In genomic region chr6:8374712-8375111, GRCm38 (mm10) we compare ENCODE assay signal across 26 mouse cellular contexts.
DNase-seq lines count a peak whose midpoint lies in the region; ATAC-seq lines count a peak whose summit lies in the region.
"Had no signal": no experiment of that assay in that cellular context is flagged by ENCODE, and none has a peak within 500 bp of the region (broad histone marks: within the 10 kb centered on the region; RNA-seq: fewer than 3 reads in every experiment).

No protein-coding gene starts in this region.

- no peaks in the 10 kb centered on the region for H3K27me3 ChIP-seq in forebrain, embryonic 15.5 days
- no peaks in the 10 kb centered on the region for H3K27me3 ChIP-seq in forebrain, embryonic 11.5 days (ENCODE audit: control insufficient read depth, insufficient read depth, low read length)
- H3K27me3 ChIP-seq in midbrain, embryonic 11.5 days (ENCODE audit: control insufficient read depth, insufficient read depth, low read length) = no peaks in the 10 kb centered on the region
- no peaks in the 10 kb centered on the region for H3K27me3 ChIP-seq in midbrain, embryonic 10.5 days (ENCODE audit: low read depth, poor library complexity, severe bottlenecking)
- H3K27me3 ChIP-seq in intestine, embryonic 15.5 days (replicated peaks) = no peaks in the 10 kb centered on the region
- H3K27me3 ChIP-seq: limb, embryonic 13.5 days had no signal

- no peak overlapping the region for H3K4me3 ChIP-seq in forebrain, embryonic 15.5 days
- H3K4me3 ChIP-seq in forebrain, embryonic 11.5 days (ENCODE audit: low read depth, low read length) = no peak overlapping the region
- no peak overlapping the region for H3K4me3 ChIP-seq in midbrain, embryonic 11.5 days (ENCODE audit: low read depth, low read length)
- H3K4me3 ChIP-seq in midbrain, embryonic 10.5 days = no peak overlapping the region
- no peak overlapping the region for H3K4me3 ChIP-seq in intestine, embryonic 15.5 days (replicated peaks)
- H3K4me3 ChIP-seq: erythroblast, embryonic 14.5 days; heart, embryonic 10.5 days; limb, embryonic 13.5 days had no signal

- no peak overlapping the region for H3K9ac ChIP-seq in forebrain, embryonic 15.5 days (replicated peaks)
- H3K9ac ChIP-seq in forebrain, embryonic 11.5 days (ENCODE audit: low read length) = no peak overlapping the region
- no peak overlapping the region for H3K9ac ChIP-seq in midbrain, embryonic 11.5 days (ENCODE audit: low read length)
- no peak overlapping the region for H3K9ac ChIP-seq in intestine, embryonic 15.5 days
- H3K9ac ChIP-seq: limb, embryonic 13.5 days; liver, postnatal 0 days had no signal

- H3K27ac ChIP-seq in forebrain, embryonic 15.5 days (replicated peaks) = no peak overlapping the region
- H3K27ac ChIP-seq in forebrain, embryonic 11.5 days (ENCODE audit: low read depth, low read length) = no peak overlapping the region
- H3K27ac ChIP-seq in midbrain, embryonic 11.5 days (ENCODE audit: low read depth, low read length) = no peak overlapping the region
- H3K27ac ChIP-seq in midbrain, embryonic 10.5 days (replicated peaks) = no peak overlapping the region
- H3K27ac ChIP-seq in intestine, embryonic 15.5 days = no peak overlapping the region
- H3K27ac ChIP-seq: heart, embryonic 10.5 days; kidney, postnatal 0 days; limb, embryonic 13.5 days had no signal

- 0 out of 2 replicates have a peak, but pooled peaks cover 2% of the 10 kb centered on the region for H3K36me3 ChIP-seq in forebrain, embryonic 15.5 days
- no peaks in the 10 kb centered on the region for H3K36me3 ChIP-seq in forebrain, embryonic 11.5 days (ENCODE audit: control insufficient read depth, insufficient read depth, low read length)
- H3K36me3 ChIP-seq in midbrain, embryonic 11.5 days (ENCODE audit: control insufficient read depth, insufficient read depth, low read length) = no peaks in the 10 kb centered on the region
- H3K36me3 ChIP-seq in midbrain, embryonic 10.5 days = no peaks in the 10 kb centered on the region; the same call in 1 of the 2 replicates
- H3K36me3 ChIP-seq in intestine, embryonic 15.5 days = no peaks in the 10 kb centered on the region
- H3K36me3 ChIP-seq: limb, embryonic 13.5 days had no signal

- H3K4me2 ChIP-seq in forebrain, embryonic 15.5 days (replicated peaks) = no peak overlapping the region
- H3K4me2 ChIP-seq in forebrain, embryonic 11.5 days (ENCODE audit: low read depth, low read length, severe bottlenecking) = no peak overlapping the region
- H3K4me2 ChIP-seq in midbrain, embryonic 11.5 days = no peak overlapping the region
- H3K4me2 ChIP-seq in intestine, embryonic 15.5 days (replicated peaks) = no peak overlapping the region
- H3K4me2 ChIP-seq: limb, embryonic 13.5 days; liver, embryonic 11.5 days had no signal

- H3K9me3 ChIP-seq in forebrain, embryonic 15.5 days = no peaks in the 10 kb centered on the region
- no peaks in the 10 kb centered on the region for H3K9me3 ChIP-seq in forebrain, embryonic 11.5 days (ENCODE audit: control insufficient read depth, low read length)
- H3K9me3 ChIP-seq in midbrain, embryonic 11.5 days (ENCODE audit: control insufficient read depth, low read length) = no peaks in the 10 kb centered on the region
- H3K9me3 ChIP-seq in midbrain, embryonic 10.5 days (replicated peaks) = no peaks in the 10 kb centered on the region
- no peaks in the 10 kb centered on the region for H3K9me3 ChIP-seq in intestine, embryonic 15.5 days
- H3K9me3 ChIP-seq: heart, embryonic 10.5 days; limb, embryonic 13.5 days had no signal

- peaks cover 4% of the 10 kb centered on the region; the same call in 1 of the 2 replicates for H3K4me1 ChIP-seq in forebrain, embryonic 15.5 days
- peaks cover 3% of the 10 kb centered on the region; the same call in 1 of the 2 replicates for H3K4me1 ChIP-seq in forebrain, embryonic 11.5 days (replicated peaks; ENCODE audit: control insufficient read depth, insufficient read depth, low read length)
- H3K4me1 ChIP-seq in midbrain, embryonic 11.5 days (ENCODE audit: control insufficient read depth, insufficient read depth, low read length) = no peaks in the 10 kb centered on the region
- H3K4me1 ChIP-seq in midbrain, embryonic 10.5 days = peaks cover 5% of the 10 kb centered on the region
- H3K4me1 ChIP-seq in intestine, embryonic 15.5 days (replicated peaks) = 0 out of 2 replicates have a peak, but pooled peaks cover 2% of the 10 kb centered on the region
- H3K4me1 ChIP-seq: limb, embryonic 13.5 days had no signal

- no peak for DNase-seq in forebrain, embryonic 11.5 days (ENCODE audit: low spot score)
- no peak for DNase-seq in midbrain, embryonic 11.5 days (ENCODE audit: low spot score, missing footprints)
- no peak for DNase-seq in midbrain, embryonic 10.5 days (ENCODE audit: low spot score)
- peak; percentile 43 for DNase-seq in R1 (ENCODE audit: low read depth, low spot score)
- no peak for DNase-seq in spleen, adult 18-20 months
- DNase-seq in cerebellum, adult 11-12 months = no peak
- DNase-seq: cerebellum, adult 2 months; cerebellum, postnatal 14 days; gastrocnemius, postnatal 25 days; heart, adult 11 months; heart, postnatal 4 days; kidney, adult 8-10 months; kidney, postnatal 4 days; liver, postnatal 0 days; lung, postnatal 36 days; right cerebral cortex, postnatal 4 days; thymus, adult 2 months; thymus, postnatal 36 days had no signal

- WGBS in forebrain, embryonic 15.5 days = 82% methylated on average over 4 of the region's 4 CpGs
- WGBS in forebrain, embryonic 11.5 days = 70% methylated on average over 4 of the region's 4 CpGs
- WGBS in midbrain, embryonic 11.5 days = 84% methylated on average over 4 of the region's 4 CpGs
- WGBS in midbrain, embryonic 10.5 days = 84% methylated on average over 4 of the region's 4 CpGs
- 89% methylated on average over 4 of the region's 4 CpGs for WGBS in intestine, embryonic 15.5 days

- ATAC-seq in forebrain, embryonic 15.5 days (replicated peaks) = 0 out of 2 replicates have a peak, but pooled peaks have one; percentile 19
- no peak; the same call in 1 of the 2 replicates for ATAC-seq in forebrain, embryonic 11.5 days (replicated peaks; ENCODE audit: low FRiP score)
- ATAC-seq in midbrain, embryonic 11.5 days (ENCODE audit: low FRiP score) = peak; percentile 56; the same call in 1 of the 2 replicates
- peak; percentile 62; the same call in 1 of the 2 replicates for ATAC-seq in intestine, embryonic 15.5 days
- ATAC-seq: activated CD4-positive, CD25-positive, alpha-beta regulatory T cell, adult 4 months; liver, postnatal 0 days had no signal
